Mouse (Mus musculus) heart, embryonic 15.5 days (tissue): ENCODE measurements around the gene Trrap. TPM values are rescaled to one million over a fixed set of nuclear protein-coding genes. Genes with fewer than 3 reads are reported as not detected.

ENCODE experiments used
- ATAC-seq: fragments of 200-750 bp; cut with Nextera tagmentation; replicated peaks from 2 replicates; pipeline ENCODE4 v1.8.0; 2017; ENCODE audit warnings: low read depth, moderate TSS enrichment; ENCODE audit not compliant: insufficient number of reproducible peaks, insufficient read depth, low FRiP score
- H3K27ac ChIP-seq: fragments of 300-500 bp; sonication (generic); 2 replicates; pipeline ENCODE4 v1.5.1; 2015; ENCODE audit warnings: mild to moderate bottlenecking, inconsistent platforms
- H3K27me3 ChIP-seq: fragments of 300-500 bp; sonication (generic); 2 replicates; pipeline ENCODE4 v1.6.1; 2015; ENCODE audit warnings: inconsistent platforms
- H3K36me3 ChIP-seq: fragments of 300-500 bp; sonication (generic); 2 replicates; pipeline ENCODE4 v1.6.1; 2015; ENCODE audit warnings: mild to moderate bottlenecking, inconsistent platforms
- H3K4me1 ChIP-seq: fragments of 300-500 bp; sonication (generic); replicated peaks from 2 replicates; pipeline ENCODE4 v1.6.1; 2015; ENCODE audit warnings: inconsistent platforms
- H3K4me2 ChIP-seq: fragments of 300-500 bp; sonication (generic); 2 replicates; pipeline ENCODE4 v1.6.1; 2015; ENCODE audit warnings: inconsistent platforms, mild to moderate bottlenecking, moderate library complexity
- H3K4me3 ChIP-seq: fragments of 300-500 bp; sonication (generic); 2 replicates; pipeline ENCODE4 v1.5.1; 2015; ENCODE audit warnings: mild to moderate bottlenecking, inconsistent platforms
- H3K9ac ChIP-seq: fragments of 300-500 bp; sonication (generic); 2 replicates; pipeline ENCODE4 v1.6.1; 2015; ENCODE audit warnings: mild to moderate bottlenecking, inconsistent platforms
- H3K9me3 ChIP-seq: fragments of 300-500 bp; sonication (generic); replicated peaks from 2 replicates; pipeline ENCODE4 v1.6.1; 2016; ENCODE audit warnings: inconsistent platforms
- WGBS: fragments of 180-500 bp; shearing (Covaris S2); methylation state at CpG from one replicate; pipeline ENCODE4 v1.1.7; 2015; ENCODE audit warnings: mixed read lengths; 5-methylcytosine and 5-hydroxymethylcytosine counted together
- polyA plus RNA-seq: library from polyadenylated mRNA; unstranded; fragments of >200 nt; fragmentation: Nextera tagmentation; extraction: Ambion mirVana; gene quantifications from 2 replicates; pipeline ENCODE4 v1.2.1, GENCODE M21; 2015

The Trrap gene
- polyA plus RNA-seq, 1 experiment from 2014 or later, result 41.2 TPM

- Histone ChIP-seq H3K9ac (no peak overlapping the region), H3K4me3 (no peak overlapping the region), H3K4me1 (peaks cover 7% of the 10 kb centered on the region), H3K27me3 (no peaks in the 10 kb centered on the region), H3K36me3 (no peaks in the 10 kb centered on the region), H3K9me3 (no peaks in the 10 kb centered on the region), H3K27ac (no peak overlapping the region), H3K4me2 (no peak overlapping the region)
- ATAC-seq, result no peak
- 55% methylated on average over 7 of the region's 7 CpGs for WGBS
Measured at GRCm38 (mm10) chr5:144753041-144753440, 14.5 kb upstream of the Trrap start.

GRCm38 (mm10) chr5:144755191-144755590 is 12.3 kb upstream of the Trrap start:
- 0 out of 2 replicates have a peak, but pooled peaks have one; percentile 32 for ATAC-seq
- no peaks in the 10 kb centered on the region for H3K9me3 ChIP-seq
- no peaks in the 10 kb centered on the region for H3K36me3 ChIP-seq
- no peak overlapping the region for H3K4me3 ChIP-seq
- peaks cover 4% of the 10 kb centered on the region; the same call in 1 of the 2 replicates for H3K27me3 ChIP-seq
- H3K27ac ChIP-seq, result no peak overlapping the region
- no peak overlapping the region for H3K9ac ChIP-seq
- WGBS, result 26% methylated on average over 10 of the region's 10 CpGs
- peaks cover 7% of the 10 kb centered on the region for H3K4me1 ChIP-seq
- H3K4me2 ChIP-seq, result no peak overlapping the region

DNA sequence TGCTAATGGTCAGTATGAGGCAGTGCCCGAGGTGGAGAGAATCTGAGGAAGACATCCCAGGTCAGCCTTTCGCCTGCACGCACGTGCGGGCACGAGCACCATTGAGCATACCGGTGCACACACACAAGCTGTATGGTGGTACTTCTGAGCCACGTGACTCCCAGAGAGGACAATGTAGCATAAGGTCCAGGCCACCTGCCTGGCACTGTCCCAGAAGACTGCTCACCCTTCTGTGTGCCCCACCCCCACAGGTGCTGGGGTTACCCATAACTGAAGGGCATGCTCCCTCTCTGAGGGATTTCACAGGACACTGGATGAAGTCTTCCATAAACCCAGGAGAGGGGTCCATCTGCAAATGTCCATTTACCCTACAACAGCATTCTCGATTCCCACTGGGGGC is 10.1 kb upstream of the Trrap start:
- 85% methylated on average over 9 of the region's 9 CpGs for WGBS

GRCm38 (mm10) chr5:144758422-144758821 is 9.1 kb upstream of the Trrap start:
- 30% methylated on average over 8 of the region's 8 CpGs for WGBS
- no peak for ATAC-seq
- H3K27me3 ChIP-seq, result peaks cover 30% of the 10 kb centered on the region

More for the DNA sequence above, 10.1 kb upstream of the Trrap start:
- H3K4me2 ChIP-seq, result no peak overlapping the region
- H3K4me3 ChIP-seq, result no peak overlapping the region
- no peak overlapping the region for H3K27ac ChIP-seq
- H3K9ac ChIP-seq, result no peak overlapping the region
- H3K4me1 ChIP-seq, result peaks cover 11% of the 10 kb centered on the region
- H3K27me3 ChIP-seq, result peaks cover 22% of the 10 kb centered on the region
- no peaks in the 10 kb centered on the region for H3K9me3 ChIP-seq
- H3K36me3 ChIP-seq, result no peaks in the 10 kb centered on the region
- ATAC-seq, result no peak

DNA sequence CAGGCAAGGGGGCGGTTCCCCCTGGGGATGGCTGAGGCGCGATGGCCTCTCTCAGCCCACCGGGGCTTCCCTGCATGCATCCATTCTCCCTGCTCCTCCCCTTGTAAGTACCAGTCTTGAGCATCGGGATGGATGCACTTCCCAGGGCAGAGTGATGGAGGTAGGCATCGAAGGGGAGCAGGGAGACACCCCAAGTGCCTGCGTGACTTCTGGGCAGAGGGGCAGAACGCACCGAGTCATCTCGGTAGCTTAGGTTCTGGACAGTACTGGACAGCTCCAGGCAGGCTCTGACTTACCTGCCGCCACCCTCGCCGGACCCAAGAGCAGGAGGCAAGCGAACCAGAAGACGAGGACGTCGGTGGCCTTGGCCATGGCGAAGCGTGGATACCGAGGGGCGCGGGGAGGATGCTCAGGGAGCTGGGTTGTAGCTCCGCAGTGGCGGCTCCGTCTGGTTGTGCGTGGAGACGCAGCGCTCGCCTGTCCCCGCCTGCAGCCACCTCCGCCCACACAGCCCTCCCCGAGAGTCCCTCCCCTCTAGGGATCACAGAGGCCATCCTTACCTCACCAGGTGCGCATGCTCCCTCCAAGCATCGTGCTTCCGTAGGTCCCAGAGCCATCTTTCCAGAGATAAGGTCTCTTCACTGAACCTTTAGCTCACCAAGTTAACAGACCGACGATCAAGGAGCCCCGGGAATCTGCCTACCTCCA is 6.2 kb upstream of the Trrap start, which contains the start of gene Tmem130:
Tmem130 (minus strand) TSS at position 658 of the 708 bp plus-strand sequence.
- WGBS, result 1% methylated on average over 38 of the region's 38 CpGs
- Histone ChIP-seq H3K27ac (no peak within 1 kb of the TSS), H3K4me1 (peaks cover 6% of the 10 kb centered on the region), H3K4me2 (peak within 1 kb of the TSS; percentile 50), H3K27me3 (peaks cover 30% of the 10 kb centered on the region), H3K9ac (no peak within 1 kb of the TSS), H3K36me3 (no peaks in the 10 kb centered on the region), H3K9me3 (no peaks in the 10 kb centered on the region), H3K4me3 (peak within 1 kb of the TSS; percentile 22)
- peak; percentile 43; the same call in 1 of the 2 replicates for ATAC-seq

More at GRCm38 (mm10) chr5:144758422-144758821, 9.1 kb upstream of the Trrap start:
- Histone ChIP-seq H3K36me3 (no peaks in the 10 kb centered on the region), H3K4me2 (no peak overlapping the region), H3K4me1 (peaks cover 10% of the 10 kb centered on the region), H3K9ac (no peak overlapping the region), H3K27ac (no peak overlapping the region), H3K9me3 (no peaks in the 10 kb centered on the region), H3K4me3 (no peak overlapping the region)

DNA sequence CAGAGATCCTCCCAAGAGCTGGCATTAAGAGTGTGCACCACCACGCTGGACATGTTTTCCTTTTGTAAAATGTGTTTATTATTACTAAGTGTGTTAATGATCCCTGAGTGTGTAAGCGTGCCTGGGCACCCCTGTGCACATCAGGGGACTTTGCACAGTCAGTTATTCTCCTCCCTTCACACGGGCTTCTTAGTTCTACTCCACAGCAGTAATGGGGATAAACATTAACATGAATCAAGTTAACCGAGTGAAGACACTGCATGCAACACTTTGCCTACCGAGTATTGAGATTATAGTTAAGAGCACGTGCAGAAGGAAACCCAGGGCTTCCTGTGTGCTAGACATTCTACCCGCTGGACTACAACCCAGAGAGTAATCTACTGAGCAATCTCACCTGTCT is 1.5 kb upstream of the Trrap start:
- Histone ChIP-seq H3K4me1 (peaks cover 14% of the 10 kb centered on the region), H3K4me2 (no peak overlapping the region), H3K4me3 (no peak overlapping the region), H3K9ac (no peak overlapping the region), H3K9me3 (no peaks in the 10 kb centered on the region), H3K27me3 (peaks cover 22% of the 10 kb centered on the region), H3K27ac (no peak overlapping the region), H3K36me3 (peaks cover 2% of the 10 kb centered on the region; the same call in 1 of the 2 replicates)
- no peak for ATAC-seq
- WGBS, result 73% methylated on average over 7 of the region's 7 CpGs

- no peak overlapping the region for H3K4me2 ChIP-seq
- H3K4me1 ChIP-seq, result peaks cover 10% of the 10 kb centered on the region
- H3K9me3 ChIP-seq, result no peaks in the 10 kb centered on the region
- H3K9ac ChIP-seq, result no peak overlapping the region
- H3K4me3 ChIP-seq, result no peak overlapping the region
- no peak for ATAC-seq
- peaks cover 8% of the 10 kb centered on the region; the same call in 1 of the 2 replicates for H3K36me3 ChIP-seq
- no peak overlapping the region for H3K27ac ChIP-seq
- WGBS, result 81% methylated on average over 11 of the region's 11 CpGs
- H3K27me3 ChIP-seq, result peaks cover 16% of the 10 kb centered on the region
Measured at GRCm38 (mm10) chr5:144766646-144767045, 886 bp upstream of the Trrap start.

- H3K4me1 ChIP-seq, result peaks cover 10% of the 10 kb centered on the region
- peak overlapping the region; percentile 99 for H3K9ac ChIP-seq
- H3K36me3 ChIP-seq, result peaks cover 14% of the 10 kb centered on the region; the same call in 1 of the 2 replicates
- H3K4me3 ChIP-seq, result peak overlapping the region; percentile 98
- no peaks in the 10 kb centered on the region for H3K9me3 ChIP-seq
- H3K4me2 ChIP-seq, result peak overlapping the region; percentile 66
- peaks cover 2% of the 10 kb centered on the region; the same call in 1 of the 2 replicates for H3K27me3 ChIP-seq
- WGBS, result under 1% methylated on average over 91 of the region's 92 CpGs
- peak; percentile 92 for ATAC-seq
- H3K27ac ChIP-seq, result peak overlapping the region; percentile 98
Measured at GRCm38 (mm10) chr5:144767911-144768841, 644 bp downstream of the Trrap start.

DNA sequence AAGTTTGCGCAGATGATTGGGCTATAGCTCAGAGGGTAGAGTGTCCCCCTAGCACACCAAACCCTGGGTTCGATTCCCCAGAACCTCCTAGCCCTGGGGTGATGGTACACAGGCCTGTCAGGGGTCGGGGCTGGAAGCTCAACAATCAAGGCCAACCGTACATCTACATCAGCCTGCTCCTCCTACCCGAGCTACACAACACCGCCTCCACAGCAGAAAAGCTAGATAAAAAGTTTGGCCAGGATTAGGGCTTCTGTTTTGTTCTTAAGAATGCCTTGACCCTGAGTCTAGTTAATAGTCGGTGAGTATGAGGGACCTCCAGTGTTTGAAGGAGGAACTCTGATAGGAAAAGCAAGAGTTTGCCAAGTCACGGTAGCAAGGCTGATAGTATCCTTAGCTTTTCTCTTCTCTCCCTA is 1.5 kb downstream of the Trrap start:
- peak overlapping the region; percentile 98 for H3K4me3 ChIP-seq
- peak overlapping the region; percentile 99 for H3K9ac ChIP-seq
- H3K4me2 ChIP-seq, result peak overlapping the region; percentile 66
- H3K27me3 ChIP-seq, result no peaks in the 10 kb centered on the region
- peaks cover 10% of the 10 kb centered on the region for H3K4me1 ChIP-seq
- 8% methylated on average over 8 of the region's 8 CpGs for WGBS
- H3K27ac ChIP-seq, result peak overlapping the region; percentile 98
- H3K9me3 ChIP-seq, result no peaks in the 10 kb centered on the region
- H3K36me3 ChIP-seq, result peaks cover 19% of the 10 kb centered on the region; the same call in 1 of the 2 replicates
- peak; percentile 8; the same call in 1 of the 2 replicates for ATAC-seq

DNA sequence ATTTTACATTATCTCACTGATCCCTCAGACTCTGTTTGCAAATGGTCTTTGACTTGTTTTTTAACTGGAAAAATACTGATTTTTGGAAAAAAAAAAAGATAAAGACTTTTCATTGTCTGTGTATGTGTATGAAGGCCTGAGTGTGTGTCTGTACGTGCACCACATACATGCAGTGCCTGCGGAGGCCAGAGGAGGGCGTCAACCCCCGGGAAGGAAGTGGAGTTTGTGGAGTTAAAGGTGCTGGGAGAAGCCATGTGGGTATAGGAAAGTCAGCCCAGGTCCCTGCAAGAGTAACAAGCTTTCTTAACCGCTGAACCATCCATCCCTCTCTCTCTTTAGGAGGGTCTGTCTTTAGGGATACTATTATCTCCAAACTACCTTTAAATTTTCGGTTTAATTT is 5.7 kb downstream of the Trrap start:
- Histone ChIP-seq H3K36me3 (peaks cover 39% of the 10 kb centered on the region), H3K9ac (no peak overlapping the region), H3K9me3 (no peaks in the 10 kb centered on the region), H3K4me1 (peaks cover 10% of the 10 kb centered on the region), H3K4me2 (no peak overlapping the region), H3K4me3 (no peak overlapping the region), H3K27ac (no peak overlapping the region), H3K27me3 (no peaks in the 10 kb centered on the region)
- 88% methylated on average over 6 of the region's 6 CpGs for WGBS
- no peak for ATAC-seq

GRCm38 (mm10) chr5:144780654-144781053 is 13.1 kb downstream of the Trrap start:
- Histone ChIP-seq H3K9ac (no peak overlapping the region), H3K4me1 (no peaks in the 10 kb centered on the region), H3K36me3 (peaks cover 80% of the 10 kb centered on the region), H3K9me3 (no peaks in the 10 kb centered on the region), H3K4me2 (no peak overlapping the region), H3K27me3 (no peaks in the 10 kb centered on the region), H3K27ac (no peak overlapping the region), H3K4me3 (no peak overlapping the region)
- no peak for ATAC-seq
- 80% methylated on average over 8 of the region's 8 CpGs for WGBS
